Mouse (Mus musculus): ENCODE measurements around the gene Rab27a.
"Not testable (repeated sequence)": the region's sequence is repeated elsewhere in the genome, so short reads cannot be mapped to it uniquely, and the experiment has no call there.

Rab27a gene

GRCm38 (mm10) chr9:73047906-73048305 is 3.3 kb downstream of the Rab27a start:
- DNase-seq, result no peak

- DNase-seq, result no peak
Measured at GRCm38 (mm10) chr9:73048927-73049326, 4.3 kb downstream of the Rab27a start.

- DNase-seq, result no peak
Measured at GRCm38 (mm10) chr9:73049833-73050232, 5.2 kb downstream of the Rab27a start.

- DNase-seq, result no peak
Measured at GRCm38 (mm10) chr9:73050606-73051005, 6.0 kb downstream of the Rab27a start.

DNA sequence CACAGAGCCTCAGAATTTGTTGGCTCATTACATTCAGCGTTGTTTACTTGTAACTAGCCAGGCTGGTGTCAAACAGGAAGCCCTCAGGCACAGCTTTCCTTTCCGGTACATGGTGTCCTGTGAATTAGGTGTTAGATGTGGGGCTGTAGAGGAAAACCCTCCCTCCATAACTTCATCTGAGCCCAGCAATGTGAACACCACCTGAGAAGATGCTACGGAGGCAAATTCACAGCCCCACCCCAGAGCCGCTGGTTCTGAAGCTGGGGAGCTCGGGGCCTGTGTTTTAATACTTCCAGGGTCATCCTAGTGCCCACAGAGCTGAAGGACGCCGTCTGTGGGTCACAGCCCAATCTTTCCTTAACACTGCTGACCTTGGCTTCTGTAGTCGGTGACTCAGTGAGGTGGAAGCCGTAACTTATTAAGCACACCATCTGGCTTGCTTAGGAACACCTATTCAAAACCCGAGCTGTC is 10.8 kb downstream of the Rab27a start:
- DNase-seq, result no peak

- DNase-seq, result no peak
Measured at GRCm38 (mm10) chr9:73059224-73059623, 14.6 kb downstream of the Rab27a start.

- DNase-seq, result no peak
Measured at GRCm38 (mm10) chr9:73063621-73064290, 19.1 kb downstream of the Rab27a start.

GRCm38 (mm10) chr9:73067086-73067485 is 22.4 kb downstream of the Rab27a start:
- DNase-seq, result no peak

GRCm38 (mm10) chr9:73068230-73068679 is 23.6 kb downstream of the Rab27a start:
- peak; percentile 33 for DNase-seq

DNA sequence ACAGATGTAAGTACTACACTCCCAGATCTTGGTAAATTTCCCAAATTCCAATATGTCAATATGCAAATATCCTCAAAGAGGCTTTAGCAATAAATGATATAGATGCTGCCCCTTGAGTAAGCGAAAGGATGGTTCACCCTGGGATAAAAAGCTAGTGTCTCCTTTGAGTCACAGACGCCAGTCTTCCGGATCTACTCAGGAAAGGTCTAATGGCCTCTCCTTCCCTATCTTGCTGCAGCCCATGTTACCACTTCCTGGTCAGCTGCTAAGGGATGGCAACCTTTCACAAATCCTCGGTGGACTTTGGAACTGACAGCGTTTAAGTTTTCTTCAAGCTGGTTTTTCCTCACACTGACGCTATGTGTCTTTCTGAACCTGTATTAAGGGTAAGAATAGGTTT is 24.0 kb downstream of the Rab27a start:
- DNase-seq, result no peak

- DNase-seq, result no peak
Measured at GRCm38 (mm10) chr9:73070971-73071659, 26.5 kb downstream of the Rab27a start.

DNA sequence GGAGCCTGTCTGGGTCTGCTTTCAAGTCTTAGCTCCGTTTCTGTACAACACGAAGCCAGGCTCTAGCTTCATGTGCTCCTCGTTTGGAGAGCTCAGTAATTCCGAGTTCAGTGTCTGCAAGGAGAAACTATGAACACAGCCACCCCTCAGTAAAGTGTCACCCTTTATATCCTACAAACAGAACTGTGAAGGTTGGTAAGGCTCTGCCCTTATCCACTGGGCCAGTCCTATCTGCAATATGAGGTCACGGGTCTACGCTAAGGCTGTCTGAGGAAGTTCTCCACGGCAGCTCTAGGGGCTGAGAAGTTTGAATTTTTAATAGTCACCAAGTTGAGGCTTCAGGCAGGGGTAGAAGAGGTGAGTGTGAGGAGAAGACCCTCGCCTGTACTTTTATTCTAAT is 27.8 kb downstream of the Rab27a start:
- no peak for DNase-seq

GRCm38 (mm10) chr9:73073169-73073568 is 28.5 kb downstream of the Rab27a start:
- DNase-seq, result no peak

DNA sequence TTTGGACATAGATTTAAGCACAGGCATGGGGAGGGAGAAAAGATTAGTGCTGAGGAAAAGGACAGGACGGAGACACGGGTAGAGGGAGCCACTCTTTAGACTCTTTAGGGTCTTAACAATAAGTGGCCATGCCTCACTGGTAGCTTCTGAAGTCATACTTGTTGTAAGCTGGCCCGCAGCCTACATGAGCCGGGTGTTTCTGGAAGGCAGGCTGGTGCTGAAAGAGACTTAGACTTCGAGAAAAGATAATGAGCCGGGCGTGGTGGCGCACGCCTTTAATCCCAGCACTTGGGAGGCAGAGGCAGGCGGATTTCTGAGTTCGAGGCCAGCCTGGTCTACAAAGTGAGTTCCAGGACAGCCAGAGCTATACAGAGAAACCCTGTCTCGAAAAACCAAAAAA is 34.7 kb downstream of the Rab27a start:
- not testable (repeated sequence) for DNase-seq

GRCm38 (mm10) chr9:73079801-73080325 is 35.2 kb downstream of the Rab27a start:
- DNase-seq, result no peak

DNA sequence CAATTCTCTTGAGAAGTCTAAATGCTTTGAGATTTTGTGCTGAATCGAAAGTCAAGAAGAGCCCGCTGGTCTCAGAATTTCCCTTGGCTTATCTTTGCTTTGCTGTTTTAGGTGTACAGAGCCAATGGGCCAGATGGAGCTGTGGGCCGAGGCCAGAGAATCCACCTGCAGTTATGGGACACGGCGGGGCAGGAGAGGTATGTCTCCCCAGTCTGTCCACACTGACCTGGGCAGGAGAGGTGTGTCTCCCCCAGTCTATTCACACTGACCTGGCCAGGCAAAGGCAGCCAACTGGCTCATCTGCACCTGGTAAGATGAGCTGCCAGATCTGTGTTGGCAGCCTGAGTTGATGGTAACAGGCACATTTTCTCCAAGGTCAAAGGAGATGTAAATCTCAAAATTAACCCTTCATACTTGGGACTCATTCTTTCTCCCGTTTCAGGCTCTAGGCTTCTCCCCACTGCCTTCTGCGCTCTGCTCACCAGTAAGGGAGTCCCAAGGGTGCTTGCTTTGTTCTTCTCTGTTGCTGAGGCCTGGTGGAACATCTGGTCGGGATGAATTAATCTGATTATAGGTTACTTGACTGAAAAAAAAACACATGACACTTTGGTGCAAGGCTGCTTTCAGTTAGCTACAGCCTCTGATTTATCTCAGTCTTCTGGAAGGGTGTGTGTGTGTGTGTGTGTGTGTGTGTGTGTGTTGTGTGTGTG is 37.8 kb downstream of the Rab27a start:
- DNase-seq, result no peak

GRCm38 (mm10) chr9:73083956-73084355 is 39.3 kb downstream of the Rab27a start:
- no peak for DNase-seq

- DNase-seq, result no peak
Measured at GRCm38 (mm10) chr9:73085845-73086244, 41.2 kb downstream of the Rab27a start.

GRCm38 (mm10) chr9:73087121-73087520 is 42.5 kb downstream of the Rab27a start:
- DNase-seq, result no peak

- DNase-seq, result no peak
Measured at GRCm38 (mm10) chr9:73087581-73087980, 42.9 kb downstream of the Rab27a start.

GRCm38 (mm10) chr9:73089222-73089920 is 44.7 kb downstream of the Rab27a start:
- no peak for DNase-seq

DNA sequence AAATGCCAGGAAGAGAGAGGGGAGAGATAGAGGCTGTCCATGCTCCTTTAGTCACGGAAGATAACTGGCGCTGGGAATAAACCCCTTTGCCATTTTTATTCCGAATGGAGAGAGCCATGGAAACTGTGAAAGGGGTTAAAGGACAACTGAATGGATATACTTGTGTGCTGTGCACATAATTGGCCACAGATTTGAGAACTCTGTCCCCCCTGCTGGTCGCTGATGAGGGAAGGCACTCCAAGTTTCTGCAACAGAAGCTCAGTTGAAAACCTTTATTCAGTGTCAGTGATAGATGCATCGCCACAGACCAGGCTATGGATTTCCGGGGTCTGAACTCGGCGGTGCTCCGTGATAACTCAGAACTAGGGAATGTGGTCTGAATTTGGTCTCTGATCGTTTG is 45.5 kb downstream of the Rab27a start:
- DNase-seq, result no peak

DNA sequence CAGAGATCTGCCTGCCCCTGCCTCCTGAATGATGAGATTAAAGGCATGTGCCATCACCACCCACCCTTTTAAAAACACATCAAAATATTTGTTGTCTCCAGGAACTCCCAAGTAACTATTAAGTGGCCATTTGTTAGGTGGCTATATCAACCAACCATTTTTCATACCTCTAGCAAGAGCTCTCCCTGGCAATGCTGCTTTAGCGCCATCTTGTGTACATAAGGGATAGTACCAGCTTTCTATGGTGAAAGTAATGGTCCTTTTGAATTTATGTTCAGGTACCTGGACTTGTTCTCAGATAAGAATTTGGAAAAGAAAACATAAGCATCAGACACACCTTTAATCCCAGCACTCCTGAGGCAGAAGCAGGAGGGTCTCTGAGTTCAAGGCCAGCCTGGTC is 47.1 kb downstream of the Rab27a start:
- DNase-seq, result no peak

Data from right cerebral cortex, postnatal 14 days (tissue).